Mouse (Mus musculus): ENCODE measurements around the gene Sct.

Gene Sct

DNA sequence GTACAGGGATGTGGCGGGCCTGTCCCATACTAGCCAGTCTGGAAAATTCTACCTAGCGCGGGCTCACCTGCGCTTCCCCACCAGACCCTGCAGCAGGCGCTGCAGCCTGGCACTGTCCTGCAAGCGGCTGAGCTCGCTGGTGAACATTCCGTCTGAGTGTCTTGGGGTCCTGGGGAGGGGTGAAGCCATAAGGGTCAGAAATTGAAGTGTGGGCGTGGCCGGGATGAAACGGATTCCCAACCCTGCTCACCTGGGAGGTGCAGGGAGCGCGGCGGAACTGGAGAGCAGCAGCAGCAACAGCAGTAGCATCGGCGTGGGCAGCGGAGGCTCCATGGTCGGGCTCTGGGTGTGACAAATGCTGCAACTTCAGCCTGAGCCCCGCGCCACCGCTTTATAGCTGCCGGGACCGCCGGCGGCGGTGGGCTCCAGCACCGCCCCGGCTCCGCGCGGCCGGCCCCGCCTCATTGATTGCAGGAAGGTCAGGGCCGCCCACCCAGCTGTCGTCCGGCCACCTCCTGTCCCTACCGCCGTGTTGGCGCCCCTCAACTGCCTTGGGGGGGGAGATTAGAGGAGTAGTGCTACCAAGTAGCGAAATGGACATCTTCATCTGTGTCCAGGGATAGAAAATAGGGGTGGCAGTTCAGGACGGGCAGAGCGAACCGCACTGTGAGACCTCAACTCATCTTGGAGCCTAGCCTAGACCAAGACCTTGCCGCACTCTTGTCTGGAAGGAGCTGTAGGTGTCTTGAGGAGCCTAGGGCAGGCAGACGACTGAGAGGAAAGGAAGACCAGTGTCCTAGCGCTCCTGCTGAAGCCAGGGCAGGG, at the start of gene Sct:
Gene Sct, minus strand, starts transcription at position 368 of the 825 bp plus-strand sequence.
- ChIA-PET POLR2A (interaction anchor here in 3 of 4 experiments (0.8 to 4.0 kb wide), 36 partner anchors 9 to 320 kb away, joined by 3 to 32 read pairs (median 4); partner anchors contain the start of genes Taldo1 (in 2 of the 3), Deaf1 (in 1 of the 3), Irf7 (in 1 of the 3) and Rassf7 (in 1 of the 3)), CTCF (interaction anchor here (0.5 to 1.8 kb wide), 27 partner anchors 9 to 202 kb away, joined by 3 to 10 read pairs (median 3); partner anchors contain the start of genes Irf7 (in 2 of the 4), Taldo1 (in 2 of the 4) and Eps8l2 (in 1 of the 4))

DNA sequence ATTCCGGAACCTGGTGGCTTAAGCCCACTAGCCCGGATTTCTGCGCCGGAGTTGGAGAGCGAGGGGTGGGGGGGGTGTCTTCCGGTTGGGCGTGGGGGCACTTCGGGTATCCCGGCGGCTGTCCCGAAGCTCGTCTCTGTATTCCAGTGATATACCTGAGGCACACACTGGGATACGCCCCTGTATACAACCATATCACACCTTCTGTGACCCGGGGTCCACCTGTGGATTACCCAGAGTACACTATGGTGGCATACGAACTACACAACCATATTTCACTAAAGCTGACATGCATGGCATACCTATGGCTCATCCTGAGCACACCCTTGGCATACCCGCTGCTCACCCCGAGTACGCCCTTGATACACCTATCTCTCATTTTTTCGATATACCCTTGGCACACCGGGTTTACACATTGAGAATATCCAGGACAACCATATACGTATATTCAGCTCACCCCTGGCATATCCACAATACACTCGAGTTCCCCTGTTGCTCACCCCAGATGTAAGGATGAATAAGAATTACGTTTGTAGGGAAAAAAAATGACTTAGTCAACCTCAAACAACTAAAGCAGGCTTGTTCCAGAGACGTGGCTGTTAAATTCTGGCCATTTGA, 49.5 kb upstream of the Sct start:
- CTCF ChIA-PET, result interaction anchor here in 3 of 4 experiments (0.5 to 1.7 kb wide), 9 partner anchors 10 to 75 kb away, joined by 3 to 10 read pairs (median 3); partner anchors contain the start of gene Eps8l2 (in 1 of the 3)
- POLR2A ChIA-PET, result interaction anchor here (0.6 to 7.7 kb wide), 44 partner anchors 11 to 356 kb away, joined by 3 to 110 read pairs (median 4); partner anchors contain the start of genes Eps8l2 (in 3 of the 4), Taldo1 (in 3 of the 4), Rassf7 (in 2 of the 4) and Phrf1 (in 1 of the 4)

DNA sequence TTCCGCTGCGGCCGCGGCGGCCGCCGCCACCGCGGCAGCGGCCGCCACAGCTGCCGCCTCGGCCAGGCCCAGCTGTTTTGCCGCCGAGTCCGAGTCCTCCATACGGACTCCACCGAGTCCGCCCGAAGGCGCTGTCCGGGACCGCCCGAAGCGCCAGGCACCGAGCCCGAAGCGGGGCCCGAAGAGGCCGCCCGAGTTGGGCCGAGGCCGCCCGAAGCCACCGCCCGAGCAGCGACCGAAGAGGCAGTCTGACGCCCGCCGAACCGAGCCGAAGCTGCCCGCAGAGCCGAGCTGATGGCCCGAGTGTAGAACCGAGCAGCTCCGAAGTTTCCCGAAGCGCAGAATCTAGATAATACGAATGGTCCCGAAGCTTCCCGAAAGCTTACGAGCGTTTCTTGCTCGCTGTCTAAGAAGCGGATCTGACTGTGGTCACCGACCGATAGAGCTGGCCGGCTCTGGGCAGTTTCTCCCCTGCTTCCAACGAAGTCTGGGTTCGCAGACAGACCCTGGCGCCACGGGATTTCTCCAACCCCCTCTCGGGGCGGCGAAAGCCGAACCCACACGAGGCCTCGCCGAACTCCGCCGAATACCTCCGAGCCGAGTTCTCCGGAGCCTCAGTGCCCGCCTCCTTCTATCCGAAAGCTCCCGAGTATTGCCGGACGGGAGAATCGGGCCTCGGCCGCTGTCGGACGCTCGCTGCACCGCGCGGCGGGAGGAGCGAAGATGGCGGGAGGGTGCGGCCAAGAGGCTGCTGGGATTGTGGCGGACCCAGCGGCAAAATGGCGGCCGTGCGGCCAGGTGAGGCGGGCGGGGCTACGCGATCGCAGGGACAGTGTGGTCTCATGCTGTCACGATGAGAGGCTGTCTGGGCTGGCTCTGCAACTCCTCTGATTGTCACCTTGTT, 48.8 kb upstream of the Sct start, which contains the start of the genes Deaf1 and Tmem80:
Gene Deaf1, minus strand, starts transcription at position 222 of the 904 bp plus-strand sequence.
Gene Tmem80, plus strand, starts transcription at position 271 of the 904 bp plus-strand sequence.
- ChIA-PET CTCF (interaction anchor here in 3 of 4 experiments (0.6 to 1.7 kb wide), 9 partner anchors 11 to 150 kb away, joined by 3 to 10 read pairs (median 4); partner anchors contain the start of gene Eps8l2 (in 2 of the 3)), POLR2A (interaction anchor here (0.5 to 7.7 kb wide), 53 partner anchors 12 to 608 kb away, joined by 3 to 110 read pairs (median 4); partner anchors contain the start of genes Eps8l2 (in 3 of the 4), Rassf7 (in 2 of the 4), Taldo1 (in 2 of the 4) and Pgghg (in 1 of the 4))

DNA sequence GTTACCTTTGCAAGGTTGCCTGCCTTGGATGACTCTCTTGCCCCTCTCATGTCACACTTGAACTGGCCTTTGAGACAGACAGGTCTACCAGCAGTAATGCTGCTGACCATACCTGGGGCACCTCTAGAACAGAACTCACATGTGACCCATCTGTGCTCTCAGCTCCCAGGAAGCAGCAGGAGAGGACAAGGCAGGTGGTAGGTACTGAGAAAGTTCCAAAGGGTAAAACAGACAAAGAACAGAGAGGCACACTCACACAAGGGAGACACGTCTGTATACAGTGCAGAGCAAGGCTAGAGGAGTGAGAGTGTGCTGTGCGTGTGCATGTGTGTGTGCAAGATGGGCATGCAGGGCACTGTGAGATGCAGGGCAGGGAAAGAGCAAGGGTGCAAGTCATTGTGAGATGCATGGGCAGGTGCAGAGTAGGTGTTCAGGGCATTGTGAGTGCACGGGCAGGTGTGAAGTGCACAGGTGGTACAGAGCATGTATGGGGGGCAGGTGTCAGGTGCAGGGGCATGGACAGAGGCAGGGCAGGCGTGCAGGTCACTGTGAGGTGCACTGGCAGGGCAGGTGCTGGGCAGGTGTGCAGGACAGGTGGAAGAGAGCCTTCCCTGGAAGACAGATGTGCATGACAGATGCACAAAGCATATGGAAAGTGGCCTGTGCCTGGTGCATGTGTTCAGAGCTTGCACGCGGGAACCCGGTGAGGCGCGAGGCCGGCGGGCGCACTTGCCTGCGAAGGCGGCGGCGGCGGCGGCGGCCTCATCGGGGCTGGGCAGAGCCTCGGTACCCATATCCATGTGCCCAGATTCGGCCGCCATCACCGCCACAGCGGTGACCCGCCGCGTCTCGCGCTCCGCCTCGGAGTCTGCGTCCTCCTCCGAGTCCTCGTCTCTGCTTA, 47.9 kb upstream of the Sct start:
- ChIA-PET POLR2A (interaction anchor here (0.6 to 7.7 kb wide), 44 partner anchors 8 to 423 kb away, joined by 3 to 110 read pairs (median 4); partner anchors contain the start of genes Eps8l2 (in 4 of the 4), Pgghg (in 1 of the 4), Phrf1 (in 1 of the 4) and Rassf7 (in 1 of the 4)), CTCF (interaction anchor here in 3 of 4 experiments (0.5 to 1.7 kb wide), 9 partner anchors 10 to 1627 kb away, joined by 3 to 20 read pairs (median 4); partner anchors contain the start of gene Eps8l2 (in 2 of the 3))

DNA sequence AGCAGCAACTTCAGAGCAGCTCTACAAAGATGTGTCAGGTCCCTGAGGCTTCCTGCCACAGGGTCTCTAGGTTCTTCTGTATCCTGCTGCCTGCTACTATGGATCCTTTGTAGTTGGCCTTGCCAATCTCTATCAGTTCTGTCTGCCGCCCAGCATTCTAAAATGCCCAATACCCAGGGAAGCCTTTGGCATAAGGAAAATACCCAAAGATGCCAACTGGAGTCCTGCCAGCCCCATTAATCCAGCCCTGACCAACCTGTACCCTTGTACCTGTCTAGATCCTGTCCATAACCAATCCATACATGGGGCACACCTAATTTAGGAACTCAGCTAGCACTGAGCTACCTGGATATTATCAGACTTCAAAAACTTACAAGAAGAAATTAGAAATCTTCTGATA, 45.8 kb upstream of the Sct start:
- CTCF ChIA-PET, result no interaction called here

DNA sequence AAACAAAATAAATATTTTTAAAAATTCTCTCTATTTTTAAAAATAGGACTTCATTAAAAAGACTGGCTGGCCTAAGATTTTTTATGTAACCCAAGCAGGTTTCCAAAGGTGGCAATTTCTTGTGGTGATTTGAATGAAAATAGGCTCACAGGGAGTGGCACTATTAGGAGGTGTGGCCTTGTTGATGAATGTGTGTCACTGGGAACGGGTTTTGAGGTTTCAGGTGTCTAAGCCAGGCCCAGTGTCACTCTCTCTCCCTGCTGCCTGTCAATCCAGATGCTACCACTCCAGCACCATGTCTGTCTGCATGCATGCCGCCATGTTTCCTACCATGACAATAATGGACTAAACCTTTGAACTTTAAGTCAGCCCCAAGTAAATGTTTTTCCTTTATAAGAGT, 40.5 kb upstream of the Sct start:
- CTCF ChIA-PET, result no interaction called here
- POLR2A ChIA-PET, result interaction anchor here in 1 of 4 experiments (0.7 to 1.0 kb wide), 2 partner anchors 15 to 39 kb away, joined by 3 read pairs; no protein-coding TSS in a partner anchor

More for the DNA sequence above, 45.8 kb upstream of the Sct start:
- POLR2A ChIA-PET, result interaction anchor here in 2 of 4 experiments (0.8 to 1.6 kb wide), 4 partner anchors 15 to 68 kb away, joined by 3 to 4 read pairs (median 4); partner anchors contain the start of gene Taldo1 (in 1 of the 2)

DNA sequence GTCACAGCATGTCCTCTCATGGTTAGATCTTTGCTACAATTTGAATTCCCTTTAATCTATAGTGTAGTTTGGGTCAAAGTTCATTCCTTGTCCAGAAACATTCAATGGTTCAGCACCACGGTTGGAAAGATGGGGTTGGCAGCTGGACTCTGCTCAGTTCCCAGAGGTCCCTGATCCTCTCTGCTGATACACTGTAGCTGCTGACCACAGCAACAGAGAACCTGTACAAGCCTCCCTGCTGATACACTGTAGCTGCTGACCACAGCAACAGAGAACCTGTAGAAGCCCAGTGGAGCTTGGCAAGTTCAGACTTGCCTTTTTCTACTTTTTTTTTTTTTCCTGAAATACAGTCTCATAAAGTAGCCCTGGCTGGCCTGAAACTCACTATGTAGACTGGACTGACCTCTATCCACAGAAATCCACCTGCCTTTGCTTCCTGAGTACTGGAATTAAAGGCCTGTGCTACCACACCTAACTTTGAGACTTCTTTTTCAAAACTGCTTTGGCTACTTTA, 38.7 kb upstream of the Sct start:
- ChIA-PET CTCF (interaction anchor here in 3 of 4 experiments (0.7 kb wide), 3 partner anchors 13 to 102 kb away, joined by 3 read pairs; partner anchors contain the start of gene Rassf7 (in 1 of the 3)), POLR2A (interaction anchor here in 3 of 4 experiments (0.7 to 1.7 kb wide), 6 partner anchors 8 to 64 kb away, joined by 3 to 4 read pairs (median 3); no protein-coding TSS in a partner anchor)

DNA sequence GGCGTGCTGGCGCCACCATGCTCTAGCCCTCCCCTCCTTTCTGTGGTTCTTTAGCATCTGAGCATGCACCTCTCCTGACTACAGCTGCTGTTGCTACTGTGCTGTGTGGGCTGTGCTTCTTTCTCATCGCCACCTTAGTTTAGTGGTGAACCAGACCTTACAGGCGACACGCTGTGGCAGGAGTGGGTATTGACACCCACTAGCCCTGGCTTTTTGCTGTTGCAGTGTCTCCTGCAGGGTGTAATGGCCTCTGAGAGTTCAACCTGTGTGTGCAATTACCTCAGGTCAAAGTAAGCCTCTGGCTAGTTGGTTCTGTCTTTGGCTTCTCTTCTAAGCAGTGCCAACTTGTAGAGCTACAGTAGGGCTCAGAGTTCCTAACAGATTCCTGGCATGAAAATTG, 37.0 kb upstream of the Sct start:
- CTCF ChIA-PET, result interaction anchor here in 3 of 4 experiments (0.5 to 1.6 kb wide), 4 partner anchors 12 to 76 kb away, joined by 3 to 6 read pairs (median 4); partner anchors contain the start of genes Deaf1 (in 1 of the 3), Eps8l2 (in 1 of the 3), Taldo1 (in 1 of the 3) and Tmem80 (in 1 of the 3)

DNA sequence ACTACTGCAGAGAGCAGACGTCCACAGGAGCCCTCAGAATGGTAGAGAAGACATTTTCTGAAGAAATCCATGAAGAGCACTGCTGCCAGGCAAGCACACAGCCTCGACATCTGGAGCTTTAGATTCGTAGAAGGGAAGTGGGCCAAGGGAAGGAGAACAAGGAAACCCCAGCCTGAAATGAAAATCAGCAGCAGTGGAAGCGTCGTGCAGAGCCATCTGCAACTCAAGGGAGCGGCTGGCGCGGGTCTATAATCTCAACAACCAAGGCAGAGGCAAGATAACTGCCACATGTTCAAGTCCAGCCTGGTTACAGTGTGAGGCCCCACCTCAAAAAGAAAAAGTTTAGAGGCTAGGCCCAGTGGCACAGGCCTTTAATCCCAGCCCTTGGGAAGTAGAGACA, 36.1 kb upstream of the Sct start:
- ChIA-PET CTCF (interaction anchor here in 2 of 4 experiments (0.6 to 1.1 kb wide), 3 partner anchors 24 to 454 kb away, joined by 3 read pairs; partner anchors contain the start of gene Eps8l2 (in 1 of the 2)), POLR2A (interaction anchor here in 2 of 4 experiments (0.9 to 1.9 kb wide), 5 partner anchors 13 to 77 kb away, joined by 3 to 10 read pairs (median 4); partner anchors contain the start of genes Deaf1 (in 1 of the 2), Eps8l2 (in 1 of the 2), Irf7 (in 1 of the 2) and Taldo1 (in 1 of the 2))

More for the DNA sequence above, 37.0 kb upstream of the Sct start:
- POLR2A ChIA-PET, result interaction anchor here in 3 of 4 experiments (1.0 to 1.9 kb wide), 11 partner anchors 10 to 80 kb away, joined by 3 to 10 read pairs (median 4); partner anchors contain the start of genes Deaf1 (in 1 of the 3), Eps8l2 (in 1 of the 3), Irf7 (in 1 of the 3) and Taldo1 (in 1 of the 3)

DNA sequence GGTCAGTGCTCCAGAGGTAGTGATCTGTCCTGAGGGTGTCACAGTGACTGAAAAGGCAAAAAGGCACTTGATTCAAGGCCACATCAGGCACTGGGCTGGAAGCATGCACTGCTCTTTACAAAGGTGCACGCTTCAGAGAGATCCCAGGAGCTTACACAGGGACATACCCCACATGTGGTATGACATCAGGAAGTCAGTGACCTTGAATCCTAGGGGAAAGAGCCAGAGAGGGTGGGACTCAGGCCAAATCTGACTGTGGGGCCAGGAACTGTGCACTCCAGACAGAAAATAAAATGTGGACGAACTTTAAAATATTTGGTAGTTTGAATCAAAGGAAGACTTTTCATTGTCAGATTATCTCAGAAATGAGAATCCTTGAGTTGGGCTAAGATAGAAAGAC, 35.5 kb upstream of the Sct start:
- CTCF ChIA-PET, result interaction anchor here in 1 of 4 experiments (0.9 kb wide), 1 partner anchor 62 kb away, joined by 5 read pairs; no protein-coding TSS in a partner anchor
- POLR2A ChIA-PET, result interaction anchor here in 1 of 4 experiments (1.0 to 1.9 kb wide), 6 partner anchors 14 to 79 kb away, joined by 3 to 10 read pairs (median 4); partner anchors contain the start of genes Deaf1, Eps8l2, Irf7 and Taldo1

DNA sequence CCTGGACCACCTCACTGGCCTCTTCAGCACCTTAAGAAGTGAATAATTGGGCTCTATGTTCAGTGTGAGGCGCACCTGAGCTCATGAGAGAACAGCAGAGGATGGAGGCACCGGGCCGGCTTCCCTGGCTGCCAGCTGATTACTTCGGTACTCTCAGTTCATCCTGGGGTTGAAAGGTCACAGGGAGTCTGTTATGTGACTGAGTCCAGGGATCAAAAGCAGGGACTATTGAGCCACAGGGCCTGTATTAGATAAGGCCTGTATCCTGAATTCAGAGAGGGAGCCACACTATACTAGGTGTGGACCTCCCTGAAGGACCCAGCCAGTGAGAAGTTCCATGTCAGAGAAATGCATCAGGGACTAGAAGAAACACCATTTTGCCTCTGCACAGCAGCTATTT, 25.6 kb upstream of the Sct start:
- CTCF ChIA-PET, result interaction anchor here in 1 of 4 experiments (0.6 kb wide), 1 partner anchor 13 kb away, joined by 3 read pairs; no protein-coding TSS in a partner anchor
- POLR2A ChIA-PET, result interaction anchor here in 1 of 4 experiments (0.6 to 3.0 kb wide), 3 partner anchors 10 to 76 kb away, joined by 3 to 11 read pairs (median 4); partner anchors contain the start of gene Phrf1

DNA sequence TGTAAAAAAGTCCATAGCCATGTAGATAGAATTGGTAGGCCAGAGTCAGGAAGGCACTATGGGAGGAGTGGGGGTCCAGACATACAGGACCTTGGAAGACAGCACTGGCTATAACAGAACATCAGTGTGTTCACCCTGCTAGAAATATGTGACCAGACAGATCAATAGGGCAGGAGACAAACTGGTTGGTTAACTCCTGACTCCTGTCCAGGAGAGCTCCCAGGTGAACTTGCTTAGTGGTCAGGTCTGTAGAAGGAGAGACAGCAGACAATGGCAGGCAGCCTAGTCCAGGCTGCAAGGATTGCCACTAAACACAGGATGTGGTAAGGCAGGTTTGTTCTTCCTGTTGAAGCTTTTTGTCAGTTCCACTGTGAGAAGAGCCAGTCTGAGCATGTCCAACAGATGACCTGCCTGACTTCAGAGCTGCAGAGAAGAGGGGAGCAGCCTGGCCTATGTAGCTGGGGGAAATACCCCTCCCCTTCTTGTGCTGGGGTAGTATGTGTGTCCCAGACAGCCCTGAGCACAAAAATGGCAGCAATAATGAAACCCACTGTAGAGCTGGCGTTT, 23.9 kb upstream of the Sct start:
- CTCF ChIA-PET, result interaction anchor here in 1 of 4 experiments (1.1 kb wide), 1 partner anchor 24 kb away, joined by 3 read pairs; the partner anchor contains the start of gene Sct
- POLR2A ChIA-PET, result interaction anchor here in 3 of 4 experiments (0.6 to 3.0 kb wide), 17 partner anchors 8 to 166 kb away, joined by 3 to 11 read pairs (median 3); partner anchors contain the start of genes Deaf1 (in 2 of the 3), Tmem80 (in 2 of the 3), Cdhr5 (in 1 of the 3) and Drd4 (in 1 of the 3)

DNA sequence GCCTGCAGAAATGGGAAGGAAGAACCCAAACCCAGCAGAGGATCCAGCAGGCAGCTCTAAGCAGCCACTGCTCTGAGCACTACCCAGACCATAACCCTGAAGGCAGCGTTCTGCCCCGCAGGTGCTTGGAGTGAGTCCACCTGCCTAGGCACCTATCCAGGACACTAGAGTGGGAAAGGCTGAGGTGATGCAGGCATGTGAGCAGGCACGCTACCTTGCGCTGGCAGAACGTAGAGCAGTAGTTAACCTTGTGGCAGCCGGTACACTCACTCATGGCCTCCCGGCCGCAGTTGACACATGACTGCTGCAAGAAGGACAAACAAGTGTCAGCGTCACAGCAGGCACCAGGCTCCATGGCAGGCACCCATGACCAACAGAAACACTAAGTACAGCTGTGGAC, 22.5 kb upstream of the Sct start:
- CTCF ChIA-PET, result interaction anchor here in 2 of 4 experiments (0.6 to 0.8 kb wide), 2 partner anchors 22 to 29 kb away, joined by 3 read pairs; no protein-coding TSS in a partner anchor
- POLR2A ChIA-PET, result interaction anchor here in 2 of 4 experiments (0.6 to 1.9 kb wide), 7 partner anchors 15 to 450 kb away, joined by 3 to 6 read pairs (median 4); partner anchors contain the start of genes Rassf7 (in 1 of the 2) and Sct (in 1 of the 2)

DNA sequence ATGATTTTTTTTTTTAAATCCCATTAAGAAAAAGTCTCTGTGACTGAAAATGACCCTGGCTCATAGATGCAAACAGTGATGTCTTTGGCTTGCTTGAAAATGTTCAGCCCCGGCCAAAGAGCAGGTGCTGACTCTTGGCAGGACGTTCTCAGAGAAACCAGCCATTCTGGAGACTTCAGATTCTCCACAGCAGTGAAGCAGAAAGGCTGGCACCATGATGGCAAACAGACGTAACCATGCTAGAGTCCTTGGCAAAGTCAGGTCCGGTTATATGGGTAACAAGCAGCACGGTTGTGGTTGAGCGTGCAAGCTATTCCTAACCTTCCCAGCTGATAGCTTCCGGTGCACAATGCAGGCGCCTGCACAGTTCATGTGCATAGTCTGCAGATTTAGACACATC, 20.2 kb upstream of the Sct start:
- CTCF ChIA-PET, result no interaction called here
- POLR2A ChIA-PET, result interaction anchor here in 1 of 4 experiments (0.7 to 1.9 kb wide), 2 partner anchors 9 to 137 kb away, joined by 3 to 4 read pairs; no protein-coding TSS in a partner anchor

Measured in embryonic stem cell, embryonic (primary cell).